Mouse (Mus musculus) cerebellum, adult (tissue): ENCODE results near the gene Cdpf1.
"Not testable (repeated sequence)": the region's sequence is repeated elsewhere in the genome, so short reads cannot be mapped to it uniquely, and the experiment has no call there.

Source experiments
- ATAC-seq: cut with Nextera tagmentation; 2 replicates; pipeline ENCODE4 v1.9.2; 2017; ENCODE audit warnings: mild to moderate bottlenecking, moderate library complexity, mixed read lengths; ENCODE audit not compliant: insufficient number of reproducible peaks, low FRiP score, low TSS enrichment

Cdpf1 gene

GRCm38 (mm10) chr15:85809091-85809490 is 2.4 kb downstream of the Cdpf1 start:
- ATAC-seq, result no peak

GRCm38 (mm10) chr15:85808434-85808833 is 3.1 kb downstream of the Cdpf1 start:
- ATAC-seq, result no peak

- ATAC-seq, result no peak
Measured at GRCm38 (mm10) chr15:85808031-85808430, 3.5 kb downstream of the Cdpf1 start.

DNA sequence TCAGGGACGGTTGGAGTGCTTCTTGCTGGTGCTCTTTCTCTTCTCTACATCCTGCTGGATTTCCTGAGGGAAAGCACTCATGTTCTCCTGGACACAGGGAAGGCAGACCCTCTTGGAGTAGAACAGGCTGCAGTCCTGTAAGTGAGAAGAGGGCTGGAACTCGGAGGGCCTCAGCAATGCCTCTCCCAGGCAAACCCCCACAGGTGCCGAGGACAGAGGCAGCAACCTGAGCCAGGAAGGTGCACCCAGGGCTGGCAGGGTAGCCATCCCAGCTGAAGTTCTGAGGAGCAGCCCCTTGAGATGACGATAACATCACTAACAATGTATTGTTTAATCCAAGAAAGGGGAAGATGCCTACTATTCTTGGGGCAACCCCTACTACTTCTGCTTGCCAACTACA is 4.1 kb downstream of the Cdpf1 start:
- ATAC-seq, result no peak

GRCm38 (mm10) chr15:85806886-85807285 is 4.6 kb downstream of the Cdpf1 start:
- no peak for ATAC-seq

- no peak for ATAC-seq
Measured at GRCm38 (mm10) chr15:85802931-85803330, 8.6 kb downstream of the Cdpf1 start.

GRCm38 (mm10) chr15:85798676-85799075 is 12.8 kb downstream of the Cdpf1 start:
- ATAC-seq, result no peak

GRCm38 (mm10) chr15:85795516-85795915 is 16.0 kb downstream of the Cdpf1 start:
- ATAC-seq, result no peak

- ATAC-seq, result no peak
Measured at GRCm38 (mm10) chr15:85792819-85793218, 18.7 kb downstream of the Cdpf1 start.

DNA sequence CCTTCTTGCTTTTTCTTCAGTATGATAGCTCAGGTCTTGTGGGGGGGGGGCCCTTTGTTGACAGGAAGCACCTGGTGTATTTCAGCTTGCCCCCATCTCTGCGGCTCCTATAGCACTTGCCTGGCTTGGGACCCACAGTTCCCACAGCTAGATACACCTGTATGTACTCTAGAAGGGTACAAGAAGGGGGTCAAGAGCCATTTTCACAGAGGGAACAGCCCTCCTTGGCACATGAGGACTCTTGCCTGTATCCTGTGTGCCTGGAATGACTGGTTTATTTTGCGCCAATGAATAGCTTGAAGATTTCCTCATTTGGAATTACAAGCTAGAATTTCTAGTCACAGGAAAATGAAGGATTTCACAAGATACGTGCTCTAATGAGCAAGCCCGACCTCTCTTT is 20.0 kb downstream of the Cdpf1 start:
- ATAC-seq, result no peak

GRCm38 (mm10) chr15:85788633-85789032 is 22.9 kb downstream of the Cdpf1 start:
- no peak for ATAC-seq

- no peak for ATAC-seq
Measured at GRCm38 (mm10) chr15:85788051-85788450, 23.4 kb downstream of the Cdpf1 start.

GRCm38 (mm10) chr15:85787482-85787881 is 24.0 kb downstream of the Cdpf1 start:
- no peak for ATAC-seq

DNA sequence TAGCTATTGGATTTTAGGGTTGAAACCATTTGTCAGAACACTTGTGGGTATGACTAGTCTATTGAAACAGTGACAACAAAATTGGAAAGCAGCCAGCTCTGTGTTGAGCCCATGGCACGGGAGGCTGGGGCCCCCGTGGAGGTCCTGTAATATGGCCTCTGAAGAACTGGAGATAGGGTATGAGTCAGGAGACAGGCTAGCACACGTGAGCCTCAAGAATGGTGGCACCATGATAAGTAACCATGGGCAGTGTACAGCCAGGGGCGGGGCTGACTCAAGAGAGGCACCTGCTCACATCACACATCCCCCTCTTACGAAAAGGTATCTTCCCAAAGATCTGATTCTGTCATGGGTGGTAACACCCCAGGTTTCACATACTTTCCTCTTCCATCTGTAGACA is 24.8 kb downstream of the Cdpf1 start:
- ATAC-seq, result no peak

DNA sequence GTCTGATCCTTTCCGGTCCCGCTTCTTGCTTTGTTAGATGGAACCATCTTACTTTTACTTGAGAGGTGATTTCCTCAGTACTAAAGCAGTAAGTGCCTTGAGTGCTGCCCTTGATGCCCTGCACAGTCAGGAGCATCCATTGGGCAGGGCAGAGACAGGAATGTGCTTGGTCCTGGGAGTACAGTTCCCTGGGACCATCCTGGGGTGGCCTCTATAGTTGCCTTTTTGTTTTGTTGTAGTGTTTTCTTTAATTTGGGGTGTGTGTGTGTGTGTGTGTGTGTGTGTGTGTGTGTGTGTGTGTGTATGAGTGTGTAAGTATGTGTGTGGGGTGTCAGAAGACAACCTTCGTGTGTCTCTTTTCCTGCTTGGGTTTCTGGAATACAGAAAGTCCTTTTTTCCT is 27.2 kb downstream of the Cdpf1 start:
- no peak for ATAC-seq

- ATAC-seq, result no peak
Measured at GRCm38 (mm10) chr15:85783146-85783545, 28.4 kb downstream of the Cdpf1 start.

GRCm38 (mm10) chr15:85778891-85779290 is 32.6 kb downstream of the Cdpf1 start:
- not testable (repeated sequence) for ATAC-seq

DNA sequence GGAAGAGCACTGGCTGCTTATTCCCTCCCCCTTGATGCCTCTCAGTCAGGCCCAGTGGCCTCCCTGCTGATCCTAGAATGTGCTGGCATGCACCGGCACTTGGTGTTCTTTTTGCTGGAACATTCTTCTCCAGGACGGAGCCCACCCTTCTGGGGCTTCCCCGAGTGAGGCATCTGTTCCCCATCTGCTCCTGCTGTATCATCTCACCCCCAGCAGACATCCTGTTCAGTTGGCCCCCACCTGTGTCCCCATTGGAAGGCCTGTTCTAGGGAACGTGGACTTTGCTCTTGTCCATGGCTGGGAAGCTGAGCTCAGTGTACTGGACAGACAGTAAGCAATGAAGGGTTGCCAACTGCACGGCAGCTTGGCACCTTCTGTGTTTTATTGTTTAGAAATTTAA is 34.7 kb downstream of the Cdpf1 start:
- ATAC-seq, result no peak

- no peak for ATAC-seq
Measured at GRCm38 (mm10) chr15:85776241-85776640, 35.3 kb downstream of the Cdpf1 start.

- ATAC-seq, result no peak
Measured at GRCm38 (mm10) chr15:85775001-85775400, 36.5 kb downstream of the Cdpf1 start.

GRCm38 (mm10) chr15:85774419-85774818 is 37.1 kb downstream of the Cdpf1 start:
- ATAC-seq, result no peak

- ATAC-seq, result no peak
Measured at GRCm38 (mm10) chr15:85772146-85772740, 39.3 kb downstream of the Cdpf1 start.
